Comparison of ENCODE assay signal across 8 mouse cellular contexts in genomic region chr2:19715564-19716238, GRCm38 (mm10). TPM values are rescaled to one million over a fixed set of nuclear protein-coding genes. Genes with fewer than 3 reads are reported as not detected.
DNase-seq lines count a peak whose midpoint lies in the region; ATAC-seq lines count a peak whose summit lies in the region.

No protein-coding gene starts in this region.

- 6% methylated on average over 11 of the region's 11 CpGs for WGBS in embryonic facial prominence, embryonic 15.5 days
- 15% methylated on average over 11 of the region's 11 CpGs for WGBS in limb, embryonic 13.5 days
- WGBS in midbrain, embryonic 16.5 days, result 25% methylated on average over 11 of the region's 11 CpGs
- 9% methylated on average over 11 of the region's 11 CpGs for WGBS in stomach, embryonic 15.5 days

- no peaks in the 10 kb centered on the region for H3K36me3 ChIP-seq in embryonic facial prominence, embryonic 15.5 days
- no peaks in the 10 kb centered on the region for H3K36me3 ChIP-seq in limb, embryonic 13.5 days
- no peaks in the 10 kb centered on the region for H3K36me3 ChIP-seq in midbrain, embryonic 16.5 days (ENCODE audit: control insufficient read depth, insufficient read depth, low read length)
- no peaks in the 10 kb centered on the region for H3K36me3 ChIP-seq in stomach, embryonic 15.5 days

- no peaks in the 10 kb centered on the region for H3K4me1 ChIP-seq in embryonic facial prominence, embryonic 15.5 days
- no peaks in the 10 kb centered on the region for H3K4me1 ChIP-seq in limb, embryonic 13.5 days
- H3K4me1 ChIP-seq in midbrain, embryonic 16.5 days (ENCODE audit: control insufficient read depth, insufficient read depth, low read length), result peaks cover 5% of the 10 kb centered on the region; the same call in 1 of the 2 replicates
- 0 out of 2 replicates have a peak, but pooled peaks cover 3% of the 10 kb centered on the region for H3K4me1 ChIP-seq in stomach, embryonic 15.5 days

- peak; percentile 8 to 24 for DNase-seq in adrenal gland, postnatal 4 days (ENCODE audit: low spot score in 2 of 2)
- DNase-seq in heart, adult 9 months (ENCODE audit: low spot score in 2 of 2), result peak; percentile 39 to 67
- peak; percentile 55 to 58 for DNase-seq in kidney, adult 8-10 months

- H3K27me3 ChIP-seq in embryonic facial prominence, embryonic 15.5 days, result no peaks in the 10 kb centered on the region
- H3K27me3 ChIP-seq in limb, embryonic 13.5 days, result no peaks in the 10 kb centered on the region
- H3K27me3 ChIP-seq in midbrain, embryonic 16.5 days (ENCODE audit: control insufficient read depth, insufficient read depth, low read depth, low read length), result no peaks in the 10 kb centered on the region
- no peaks in the 10 kb centered on the region for H3K27me3 ChIP-seq in stomach, embryonic 15.5 days (replicated peaks)

- H3K9ac ChIP-seq in embryonic facial prominence, embryonic 15.5 days, result no peak overlapping the region
- H3K9ac ChIP-seq in limb, embryonic 13.5 days, result no peak overlapping the region
- no peak overlapping the region for H3K9ac ChIP-seq in midbrain, embryonic 16.5 days (ENCODE audit: low read depth, low read length)
- H3K9ac ChIP-seq in stomach, embryonic 15.5 days, result no peak overlapping the region

- H3K4me3 ChIP-seq in embryonic facial prominence, embryonic 15.5 days (replicated peaks), result peak overlapping the region; percentile 29
- H3K4me3 ChIP-seq in limb, embryonic 13.5 days, result peak overlapping the region; percentile 28
- H3K4me3 ChIP-seq in midbrain, embryonic 16.5 days (ENCODE audit: low read depth, low read length), result peak overlapping the region; percentile 29
- H3K4me3 ChIP-seq in stomach, embryonic 15.5 days (replicated peaks), result peak overlapping the region; percentile 18

- peak; percentile 96 for ATAC-seq in CD4-positive, CD25-positive, alpha-beta regulatory T cell, adult 4 months
- no peak for ATAC-seq in embryonic facial prominence, embryonic 15.5 days (ENCODE audit: insufficient number of reproducible peaks, low FRiP score, low TSS enrichment, low read depth)
- peak; percentile 81 for ATAC-seq in limb, embryonic 13.5 days (ENCODE audit: low FRiP score, low read depth)
- peak; percentile 97 for ATAC-seq in midbrain, embryonic 16.5 days
- 0 out of 2 replicates have a peak, but pooled peaks have one; percentile 79 for ATAC-seq in stomach, embryonic 15.5 days (ENCODE audit: insufficient read depth, low FRiP score, low read depth)

- no peak overlapping the region for H3K27ac ChIP-seq in embryonic facial prominence, embryonic 15.5 days (replicated peaks)
- H3K27ac ChIP-seq in limb, embryonic 13.5 days, result no peak overlapping the region
- H3K27ac ChIP-seq in midbrain, embryonic 16.5 days (ENCODE audit: low read length), result no peak overlapping the region
- no peak overlapping the region for H3K27ac ChIP-seq in stomach, embryonic 15.5 days

- no peaks in the 10 kb centered on the region for H3K9me3 ChIP-seq in embryonic facial prominence, embryonic 15.5 days (replicated peaks)
- H3K9me3 ChIP-seq in limb, embryonic 13.5 days, result no peaks in the 10 kb centered on the region
- no peaks in the 10 kb centered on the region for H3K9me3 ChIP-seq in midbrain, embryonic 16.5 days (replicated peaks; ENCODE audit: control insufficient read depth, low read length, poor library complexity, severe bottlenecking)
- no peaks in the 10 kb centered on the region for H3K9me3 ChIP-seq in stomach, embryonic 15.5 days

- H3K4me2 ChIP-seq in embryonic facial prominence, embryonic 15.5 days (replicated peaks), result peak overlapping the region; percentile 45
- H3K4me2 ChIP-seq in limb, embryonic 13.5 days (replicated peaks), result peak overlapping the region; percentile 53
- H3K4me2 ChIP-seq in midbrain, embryonic 16.5 days (ENCODE audit: low read length), result peak overlapping the region; percentile 54
- peak overlapping the region; percentile 47 for H3K4me2 ChIP-seq in stomach, embryonic 15.5 days

RNA-seq across cellular contexts. Expression of gene Otud1, which starts 58.1 kb away (rescaled TPM):
- 1 to 10 TPM; 1.0 to 2.2 TPM for polyA plus RNA-seq in CD4-positive, CD25-positive, alpha-beta regulatory T cell, adult 4 months (2017; shearing (Covaris generic))
- 10 to 100 TPM in 1 of 2 experiments, 1 to 10 TPM in 1; 9.8 to 10.3 TPM for total RNA-seq in adrenal gland, postnatal 4 days (2021)
- 2.3 and 2.6 TPM in 2 replicates for polyA plus RNA-seq in embryonic facial prominence, embryonic 15.5 days (2015; fragmentation: Nextera tagmentation; extraction: Ambion mirVana)
- 0.59 and 0.75 TPM in 2 replicates for polyA plus RNA-seq in limb, embryonic 13.5 days (2015; fragmentation: Nextera tagmentation; extraction: Ambion mirVana)
- 0.80 and 1.1 TPM in 2 replicates for polyA plus RNA-seq in midbrain, embryonic 16.5 days (2015; fragmentation: Nextera tagmentation; extraction: Ambion mirVana)
- polyA plus RNA-seq in stomach, embryonic 15.5 days (2015; fragmentation: Nextera tagmentation; extraction: Ambion mirVana), result 1.7 and 2.2 TPM in 2 replicates
